8 mouse cellular contexts compared by ENCODE assay signal in the genomic region with DNA sequence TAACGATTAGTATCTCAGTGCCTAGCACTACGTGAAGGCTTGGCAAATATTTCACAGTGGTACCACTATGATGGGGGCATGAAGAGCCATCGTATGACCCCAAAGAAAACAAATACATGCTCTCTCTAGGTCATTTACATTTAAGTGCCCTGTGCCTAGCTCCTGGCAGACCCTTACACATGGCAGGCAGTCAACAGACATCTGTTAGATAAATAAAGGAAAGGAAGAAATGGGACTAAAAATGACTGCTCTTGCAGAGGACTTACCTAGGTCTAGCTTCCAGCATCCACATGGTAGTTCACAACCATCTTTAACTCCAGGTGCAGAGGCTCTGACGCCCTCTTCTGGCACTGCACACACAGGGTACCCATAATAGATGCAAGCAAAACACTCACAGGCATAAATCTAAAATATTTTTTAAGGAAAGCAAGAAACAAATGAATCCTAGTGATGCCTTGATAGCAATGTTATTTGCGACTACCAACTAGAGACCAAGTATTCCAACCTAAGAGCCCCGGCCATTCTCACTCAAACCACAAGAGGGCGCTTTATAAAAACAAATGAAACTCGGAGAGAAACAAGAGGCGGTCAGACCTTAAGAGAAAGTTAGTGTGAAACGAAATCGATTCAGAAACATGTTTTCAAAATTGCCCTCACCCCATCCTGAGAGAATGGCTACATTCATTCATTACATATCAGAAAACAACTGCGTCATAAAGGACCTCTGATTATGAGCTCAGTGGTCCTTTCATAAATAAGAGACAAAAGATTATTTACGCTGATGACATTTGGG. TPM values are rescaled to one million over a fixed set of nuclear protein-coding genes. Genes with fewer than 3 reads are reported as not detected.
DNase-seq lines count a peak whose midpoint lies in the region; ATAC-seq and TF ChIP-seq lines count a peak whose summit lies in the region.

No protein-coding gene starts in this region.

- H3K9ac ChIP-seq in hindbrain, embryonic 11.5 days (ENCODE audit: low read depth, low read length), result no peak overlapping the region
- no peak overlapping the region for H3K9ac ChIP-seq in lung, embryonic 14.5 days

- no peaks in the 10 kb centered on the region for H3K9me3 ChIP-seq in hindbrain, embryonic 11.5 days (ENCODE audit: control insufficient read depth, low read length)
- H3K9me3 ChIP-seq in lung, embryonic 14.5 days (ENCODE audit: low read depth, low read length), result no peaks in the 10 kb centered on the region

- TF ChIP-seq POLR2A in olfactory bulb, adult 2 months (IDR thresholded peaks at IDR 0.05; ENCODE audit: insufficient read depth, low read depth, low read length), result no peak

- no peak overlapping the region for H3K27ac ChIP-seq in hindbrain, embryonic 11.5 days (ENCODE audit: low read depth, low read length)
- H3K27ac ChIP-seq in lung, embryonic 14.5 days (ENCODE audit: low read depth), result no peak overlapping the region
- no peak overlapping the region for H3K27ac ChIP-seq in olfactory bulb, adult 2 months (ENCODE audit: insufficient read depth, low read depth, low read length)

- WGBS in hindbrain, embryonic 11.5 days, result 33% methylated on average over 13 of the region's 13 CpGs
- 28% methylated on average over 13 of the region's 13 CpGs for WGBS in lung, embryonic 14.5 days
- WGBS in olfactory bulb, adult 2 months, result 11% methylated on average over 13 of the region's 13 CpGs

- H3K4me3 ChIP-seq in hindbrain, embryonic 11.5 days (ENCODE audit: low read depth, low read length), result no peak overlapping the region
- peak overlapping the region; percentile 8; the same call in 1 of the 2 replicates for H3K4me3 ChIP-seq in lung, embryonic 14.5 days (ENCODE audit: low read depth, low read length)
- peak overlapping the region; percentile 33 for H3K4me3 ChIP-seq in olfactory bulb, adult 2 months (ENCODE audit: insufficient read depth, low read depth, low read length)

- H3K4me1 ChIP-seq in hindbrain, embryonic 11.5 days (replicated peaks; ENCODE audit: control insufficient read depth, insufficient read depth, low read length), result no peaks in the 10 kb centered on the region
- H3K4me1 ChIP-seq in lung, embryonic 14.5 days (ENCODE audit: insufficient read depth), result no peaks in the 10 kb centered on the region
- peaks cover 2% of the 10 kb centered on the region; the same call in 1 of the 2 replicates for H3K4me1 ChIP-seq in olfactory bulb, adult 2 months (ENCODE audit: control insufficient read depth, insufficient read depth, low read length)

- no peaks in the 10 kb centered on the region for H3K36me3 ChIP-seq in hindbrain, embryonic 11.5 days (ENCODE audit: control insufficient read depth, insufficient read depth, low read length)
- no peaks in the 10 kb centered on the region for H3K36me3 ChIP-seq in lung, embryonic 14.5 days (ENCODE audit: insufficient read depth)

- H3K27me3 ChIP-seq in hindbrain, embryonic 11.5 days (ENCODE audit: control insufficient read depth, insufficient read depth, low read length), result no peaks in the 10 kb centered on the region
- no peaks in the 10 kb centered on the region for H3K27me3 ChIP-seq in lung, embryonic 14.5 days (ENCODE audit: insufficient read depth, low read length)

- H3K4me2 ChIP-seq in hindbrain, embryonic 11.5 days (replicated peaks; ENCODE audit: low read depth, low read length), result peak overlapping the region; percentile 26
- peak overlapping the region; percentile 50 for H3K4me2 ChIP-seq in lung, embryonic 14.5 days

- TF ChIP-seq CTCF in lung, embryonic 14.5 days (IDR thresholded peaks at IDR 0.05; ENCODE audit: low read depth), result peak; percentile 68
- TF ChIP-seq CTCF in olfactory bulb, adult 2 months (IDR thresholded peaks at IDR 0.05; ENCODE audit: insufficient read depth, low read depth, low read length), result no peak

- peak; percentile 81 for DNase-seq in MN1 (ENCODE audit: low spot score)
- peak; percentile 60 for DNase-seq in cerebellum, adult 9-11 months
- peak; percentile 84 for DNase-seq in hindbrain, embryonic 11.5 days (ENCODE audit: low spot score)
- peak; percentile 77 to 86 for DNase-seq in layer of hippocampus, adult 8-10 months (ENCODE audit: low spot score in 2 of 2)
- DNase-seq in lung, embryonic 14.5 days, result peak; percentile 92
- peak; percentile 63 for DNase-seq in urinary bladder, postnatal 25 days (ENCODE audit: low spot score)

- peak; percentile 84 for ATAC-seq in frontal cortex, adult (ENCODE audit: low TSS enrichment)
- ATAC-seq in hindbrain, embryonic 11.5 days (ENCODE audit: low FRiP score), result peak; percentile 54
- ATAC-seq in lung, embryonic 14.5 days (ENCODE audit: insufficient read depth), result peak; percentile 62; the same call in 1 of the 2 replicates

RNA-seq across cellular contexts. Expression of gene Lrrc8b, which starts 15.7 kb away (rescaled TPM):
- 10.5 and 11.6 TPM in 2 replicates for polyA plus RNA-seq in hindbrain, embryonic 11.5 days (2014; fragmentation: Nextera tagmentation; extraction: Ambion mirVana)
- total RNA-seq in layer of hippocampus, adult 8-10 months (2022), result 10 to 100 TPM; 57.6 to 59.7 (median 59.3) TPM
- 10.4 and 11.3 TPM in 2 replicates for polyA plus RNA-seq in lung, embryonic 14.5 days (2014; fragmentation: Nextera tagmentation; extraction: Ambion mirVana)
- polyA plus RNA-seq in olfactory bulb, adult 2 months (2012; ENCODE audit: insufficient read depth, insufficient read length, low replicate concordance, missing spikeins), result not detected in 2 replicates
